Mouse (Mus musculus) limb, embryonic 10.5 days (tissue): ENCODE data around the gene Cks1b. TPM values are rescaled to one million over a fixed set of nuclear protein-coding genes. Genes with fewer than 3 reads are reported as not detected.

Experiments used
- DNase-seq: peaks from one replicate; pipeline ENCODE4 v3.0.0-alpha.2; 2017; ENCODE audit warnings: low spot score
- H3K27ac ChIP-seq: fragments of 300-500 bp; sonication (generic); 2 replicates; pipeline ENCODE4 v1.5.1; 2016; ENCODE audit warnings: mild to moderate bottlenecking
- H3K27me3 ChIP-seq: fragments of 300-500 bp; sonication (generic); 2 replicates; pipeline ENCODE4 v1.6.1; 2016; ENCODE audit warnings: low read depth, mild to moderate bottlenecking; ENCODE audit not compliant: poor library complexity, severe bottlenecking
- H3K36me3 ChIP-seq: fragments of 300-500 bp; sonication (generic); 2 replicates; pipeline ENCODE4 v1.6.1; 2016; ENCODE audit warnings: mild to moderate bottlenecking, moderate library complexity
- H3K4me1 ChIP-seq: fragments of 300-500 bp; sonication (generic); 2 replicates; pipeline ENCODE4 v1.6.1; 2016
- H3K4me3 ChIP-seq: fragments of 300-500 bp; sonication (generic); 2 replicates; pipeline ENCODE4 v1.5.1; 2016; ENCODE audit warnings: mild to moderate bottlenecking, moderate library complexity
- H3K9me3 ChIP-seq: fragments of 300-500 bp; sonication (generic); replicated peaks from 2 replicates; pipeline ENCODE4 v1.6.1; 2016; ENCODE audit warnings: mild to moderate bottlenecking
- WGBS: fragments of 180-500 bp; shearing (Covaris S2); methylation state at CpG from one replicate; pipeline ENCODE4 v1.1.7; 2016; 5-methylcytosine and 5-hydroxymethylcytosine counted together
- polyA plus RNA-seq: library from polyadenylated mRNA; unstranded; fragments of >200 nt; fragmentation: Nextera tagmentation; extraction: Ambion mirVana; gene quantifications from 2 replicates; pipeline ENCODE4 v1.2.1, GENCODE M21; 2016

Cks1b gene
- polyA plus RNA-seq, 1 experiment from 2014 or later = 898 TPM

DNA sequence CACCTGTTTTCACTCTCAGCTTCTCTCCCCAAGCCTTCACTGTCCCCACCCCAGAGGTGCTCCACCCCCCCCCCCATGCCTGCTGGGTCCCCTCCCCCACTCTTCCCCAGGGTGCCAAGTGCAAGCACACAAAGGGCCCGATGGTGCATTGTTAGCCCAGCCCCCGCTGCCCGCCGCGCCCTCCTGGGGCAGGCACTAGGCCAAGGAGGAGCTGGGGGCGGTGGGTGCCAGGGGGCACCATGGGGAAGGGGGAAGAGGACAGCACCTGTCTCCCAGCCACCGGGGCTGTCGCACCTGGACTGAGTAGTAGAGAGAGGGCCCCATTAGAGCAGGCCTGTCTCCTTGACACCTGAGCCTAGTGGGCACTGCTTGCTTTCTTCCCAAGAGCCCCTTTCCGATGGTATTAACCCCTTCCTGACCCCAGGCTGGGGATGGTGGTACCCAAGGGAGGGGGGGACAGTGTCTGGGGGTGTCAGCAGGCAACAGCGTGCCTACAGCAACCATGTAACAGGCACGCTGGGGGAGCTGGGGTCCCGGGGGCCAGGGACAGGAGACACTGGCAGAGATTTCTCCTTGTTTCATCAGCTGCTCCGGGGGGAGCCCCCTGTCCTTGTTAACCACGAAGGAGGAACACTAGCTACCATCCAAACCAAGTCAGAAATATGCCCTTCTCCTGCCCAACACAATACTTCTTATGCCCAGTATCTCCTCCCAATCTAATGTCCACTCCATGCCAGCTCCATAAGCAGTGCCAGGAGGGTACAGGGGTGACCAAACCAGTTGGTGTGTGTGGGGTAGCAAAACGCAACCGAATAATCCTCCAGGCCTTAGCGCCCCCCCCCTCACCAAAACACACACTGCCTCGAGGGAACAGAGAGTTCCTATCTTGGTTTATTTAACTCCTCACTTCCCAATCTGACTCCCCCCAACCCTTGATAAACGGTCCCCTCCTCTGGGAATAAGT lies 27.2 kb downstream of the Cks1b start:
- DNase-seq = no peak
- Histone ChIP-seq H3K36me3 (no peaks in the 10 kb centered on the region), H3K4me3 (peak overlapping the region; percentile 59), H3K9me3 (no peaks in the 10 kb centered on the region), H3K27me3 (peaks cover 44% of the 10 kb centered on the region), H3K4me1 (peaks cover 96% of the 10 kb centered on the region), H3K27ac (peak overlapping the region; percentile 88)
- WGBS = 14% methylated on average over 19 of the region's 19 CpGs

DNA sequence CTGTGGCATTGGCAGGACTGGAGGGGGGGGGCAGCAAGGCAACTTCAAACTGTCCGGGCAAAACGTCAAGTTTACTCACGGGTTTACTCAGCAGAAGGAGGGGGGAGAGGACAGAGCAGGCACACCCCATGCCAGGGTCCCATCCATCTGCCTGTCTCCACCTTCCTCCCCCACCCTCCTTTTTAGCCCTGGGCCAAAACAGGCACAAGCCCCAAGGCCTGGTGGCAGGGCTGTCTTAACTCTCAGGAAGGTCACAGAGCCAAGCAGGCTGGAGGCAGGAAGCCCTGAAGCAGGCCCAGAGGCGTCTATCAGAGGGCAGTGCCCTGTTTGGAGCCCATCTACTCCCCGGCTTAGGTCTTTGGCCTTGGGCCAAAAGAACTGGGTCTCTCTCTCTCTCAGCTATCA lies 28.1 kb downstream of the Cks1b start:
- WGBS = 55% methylated on average over 5 of the region's 5 CpGs
- Histone ChIP-seq H3K4me3 (no peak overlapping the region), H3K27me3 (peaks cover 51% of the 10 kb centered on the region), H3K27ac (peak overlapping the region; percentile 88), H3K9me3 (no peaks in the 10 kb centered on the region), H3K4me1 (peaks cover 96% of the 10 kb centered on the region), H3K36me3 (no peaks in the 10 kb centered on the region)
- no peak for DNase-seq

DNA sequence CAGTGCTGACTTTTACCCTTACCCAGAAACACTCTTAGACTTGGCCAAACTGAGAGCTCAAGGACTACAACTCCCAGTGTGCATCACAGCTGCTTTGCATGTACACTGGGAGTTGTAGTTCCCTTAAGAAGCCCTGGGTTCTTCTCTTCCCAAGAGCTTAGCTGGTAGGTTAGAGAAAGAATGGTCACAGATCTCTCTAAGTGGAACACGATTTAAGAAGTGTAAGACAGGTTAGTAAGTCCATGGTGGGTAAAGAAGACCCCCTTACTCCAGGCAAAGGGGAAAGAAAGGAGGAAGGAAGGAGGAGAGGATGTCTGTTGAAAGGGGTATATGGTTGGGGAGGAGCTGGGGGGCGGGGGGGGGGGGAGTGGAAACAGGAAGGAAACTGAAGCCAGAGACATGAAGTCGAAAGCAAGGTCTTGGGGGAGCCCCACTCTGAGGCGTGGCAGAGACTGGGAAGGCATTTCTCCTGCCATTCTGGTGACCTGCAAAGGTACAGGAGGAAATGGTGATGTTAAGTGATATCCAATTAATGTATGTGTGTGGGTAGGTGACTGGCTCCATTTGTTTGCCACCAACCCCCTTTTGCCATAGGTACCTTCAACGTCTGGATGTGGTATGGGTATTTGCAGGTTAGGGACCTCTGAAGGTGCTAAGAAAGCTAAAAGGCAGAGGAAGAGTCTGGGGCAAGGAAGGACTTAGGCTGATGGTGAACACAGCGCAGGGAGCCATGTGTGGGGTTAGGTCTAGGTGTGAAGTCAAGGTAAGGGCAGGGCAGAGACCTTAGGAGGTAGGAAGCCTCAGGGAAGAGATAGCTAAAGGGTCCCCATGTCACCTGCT lies 29.1 kb downstream of the Cks1b start:
- Histone ChIP-seq H3K4me1 (peaks cover 95% of the 10 kb centered on the region), H3K4me3 (no peak overlapping the region), H3K27ac (no peak overlapping the region), H3K36me3 (no peaks in the 10 kb centered on the region), H3K9me3 (no peaks in the 10 kb centered on the region), H3K27me3 (peaks cover 56% of the 10 kb centered on the region)
- 68% methylated on average over 6 of the region's 6 CpGs for WGBS
- DNase-seq = no peak

DNA sequence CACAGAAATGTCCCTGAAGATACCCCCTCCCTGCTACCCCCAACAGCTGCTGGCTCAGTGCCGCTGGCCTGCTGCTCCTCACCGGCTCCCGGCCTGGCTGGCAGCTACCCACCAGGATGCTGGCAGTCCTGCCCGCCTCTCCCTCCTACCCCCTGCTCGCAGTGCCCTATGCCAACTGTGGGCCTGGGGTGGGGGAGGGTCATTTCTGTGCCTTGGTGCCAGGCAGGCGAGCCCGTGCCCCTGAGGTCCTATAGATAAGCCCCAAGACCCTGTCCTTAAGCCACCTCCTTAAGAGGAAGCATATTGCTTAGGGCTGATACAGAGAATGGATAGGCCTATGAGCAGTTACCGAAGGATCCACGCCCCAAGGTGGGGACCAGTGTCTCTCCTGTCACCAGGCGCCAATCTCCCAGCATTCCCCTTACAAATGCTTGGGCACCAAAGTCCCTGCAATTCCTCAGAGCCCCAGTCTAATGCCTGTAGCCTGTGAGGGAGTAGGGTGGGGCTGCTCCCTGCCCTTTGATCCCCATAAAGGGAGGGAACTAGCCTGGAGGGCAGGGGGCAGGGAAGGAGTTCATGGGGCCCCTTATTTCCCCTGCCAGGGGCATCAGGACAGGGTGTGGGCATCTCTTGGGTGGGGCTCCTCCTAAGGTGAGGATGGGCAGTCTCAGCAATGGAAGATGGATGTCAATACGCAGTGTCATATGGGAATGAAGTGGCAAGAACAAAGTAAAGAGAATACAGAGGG lies 29.9 kb downstream of the Cks1b start:
- Histone ChIP-seq H3K4me3 (no peak overlapping the region), H3K4me1 (peaks cover 87% of the 10 kb centered on the region), H3K27me3 (peaks cover 56% of the 10 kb centered on the region), H3K9me3 (no peaks in the 10 kb centered on the region), H3K27ac (no peak overlapping the region), H3K36me3 (no peaks in the 10 kb centered on the region)
- no peak for DNase-seq
- 69% methylated on average over 11 of the region's 11 CpGs for WGBS

DNA sequence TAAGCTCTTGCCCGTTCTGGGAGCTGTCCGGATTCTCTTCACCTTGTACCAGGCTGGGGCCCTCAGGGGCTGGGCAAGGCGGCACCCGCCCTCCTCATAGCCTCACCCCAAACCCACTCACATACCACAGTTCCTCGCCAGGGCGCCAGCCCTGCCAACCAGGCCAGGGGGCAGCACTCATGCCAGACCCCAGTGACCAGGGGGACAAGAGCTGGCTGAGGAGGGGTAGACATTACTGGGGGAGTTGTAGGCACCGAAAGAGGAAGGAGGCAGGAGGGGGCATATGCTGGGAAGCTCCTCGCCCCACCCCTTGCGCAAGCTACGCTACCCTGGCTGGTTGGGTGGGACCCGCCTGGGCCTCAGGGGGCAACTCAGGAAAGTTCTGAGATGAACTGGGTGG lies 30.6 kb downstream of the Cks1b start:
- Histone ChIP-seq H3K4me3 (no peak overlapping the region), H3K4me1 (peaks cover 80% of the 10 kb centered on the region), H3K36me3 (no peaks in the 10 kb centered on the region), H3K27me3 (peaks cover 49% of the 10 kb centered on the region), H3K9me3 (no peaks in the 10 kb centered on the region), H3K27ac (no peak overlapping the region)
- no peak for DNase-seq
- 73% methylated on average over 11 of the region's 11 CpGs for WGBS

DNA sequence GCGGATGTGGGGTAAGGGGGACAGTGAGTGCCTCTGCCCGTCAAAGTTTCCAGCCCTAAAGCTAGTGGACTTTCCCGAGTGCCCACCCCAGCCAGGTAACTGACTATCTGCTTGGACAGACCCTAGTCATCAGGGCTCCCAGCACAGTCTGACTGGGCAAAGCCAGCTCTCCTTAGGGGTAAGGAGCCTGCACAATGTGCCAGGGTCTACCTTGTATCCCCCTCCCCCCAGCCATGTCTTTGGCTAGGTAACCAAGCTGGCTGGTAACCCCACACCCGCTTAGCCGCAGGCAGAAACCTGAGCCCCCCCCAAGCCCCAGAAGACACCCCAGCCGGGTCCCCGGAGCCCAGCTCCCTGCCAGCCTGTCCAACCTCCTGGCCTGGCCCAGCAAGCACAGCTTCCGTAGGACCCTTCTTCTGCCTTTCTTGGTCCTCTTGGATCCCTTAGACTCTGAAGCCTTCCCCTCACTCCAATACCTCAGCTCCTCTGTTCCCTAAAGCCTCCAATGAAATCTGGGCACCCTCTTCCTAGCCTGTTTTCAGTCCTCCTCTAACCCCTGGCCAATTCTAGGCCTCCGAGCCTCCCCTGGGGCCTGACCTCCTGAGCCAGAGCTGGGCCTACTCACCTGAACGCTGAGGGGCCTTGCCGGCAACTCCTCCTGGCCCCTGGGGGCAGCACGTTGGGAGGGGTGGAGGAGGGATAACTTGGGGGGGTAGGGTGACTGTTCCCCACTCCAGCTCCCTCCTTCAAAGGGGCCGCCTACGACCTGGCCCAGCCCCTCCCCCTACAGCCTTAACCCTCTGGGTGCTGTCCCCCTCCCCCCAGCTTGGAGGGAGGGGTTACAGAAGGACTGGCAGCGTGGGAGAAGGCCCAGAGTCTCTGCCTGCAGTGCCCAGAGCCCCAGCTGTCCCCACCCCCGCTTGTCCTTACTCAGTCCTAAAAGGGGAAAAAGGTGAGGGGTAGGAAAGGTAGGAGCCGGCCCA lies 31.5 kb downstream of the Cks1b start:
- H3K36me3 ChIP-seq = no peaks in the 10 kb centered on the region
- DNase-seq = no peak
- H3K27ac ChIP-seq = peak overlapping the region; percentile 54; the same call in 1 of the 2 replicates
- H3K27me3 ChIP-seq = peaks cover 40% of the 10 kb centered on the region
- WGBS = 53% methylated on average over 17 of the region's 17 CpGs
- no peaks in the 10 kb centered on the region for H3K9me3 ChIP-seq
- H3K4me3 ChIP-seq = peak overlapping the region; percentile 16; the same call in 1 of the 2 replicates
- H3K4me1 ChIP-seq = peaks cover 71% of the 10 kb centered on the region

DNA sequence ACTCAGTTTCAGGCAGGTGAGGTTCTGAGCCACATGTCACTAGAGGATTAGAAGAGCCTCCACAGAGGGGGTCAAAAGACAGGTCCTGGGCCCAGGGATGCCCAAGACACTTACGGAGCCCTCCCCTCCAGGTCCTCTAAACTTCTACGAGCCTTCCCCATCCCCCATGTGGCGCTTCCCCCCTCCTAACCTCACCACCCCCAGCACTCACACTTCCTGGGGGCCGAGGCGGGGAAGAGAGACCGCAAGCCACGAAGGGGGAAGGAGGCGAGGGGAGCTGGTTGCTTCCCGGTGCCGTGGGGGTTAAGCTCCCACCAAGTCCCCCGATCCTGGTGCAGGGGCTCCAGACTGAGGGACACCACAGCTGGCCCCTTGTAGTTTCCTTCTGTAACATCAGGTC lies 32.7 kb downstream of the Cks1b start:
- Histone ChIP-seq H3K36me3 (no peaks in the 10 kb centered on the region), H3K9me3 (no peaks in the 10 kb centered on the region), H3K27ac (peak overlapping the region; percentile 54; the same call in 1 of the 2 replicates), H3K4me1 (peaks cover 58% of the 10 kb centered on the region), H3K4me3 (no peak overlapping the region), H3K27me3 (peaks cover 28% of the 10 kb centered on the region)
- DNase-seq = no peak
- WGBS = 39% methylated on average over 11 of the region's 11 CpGs

DNA sequence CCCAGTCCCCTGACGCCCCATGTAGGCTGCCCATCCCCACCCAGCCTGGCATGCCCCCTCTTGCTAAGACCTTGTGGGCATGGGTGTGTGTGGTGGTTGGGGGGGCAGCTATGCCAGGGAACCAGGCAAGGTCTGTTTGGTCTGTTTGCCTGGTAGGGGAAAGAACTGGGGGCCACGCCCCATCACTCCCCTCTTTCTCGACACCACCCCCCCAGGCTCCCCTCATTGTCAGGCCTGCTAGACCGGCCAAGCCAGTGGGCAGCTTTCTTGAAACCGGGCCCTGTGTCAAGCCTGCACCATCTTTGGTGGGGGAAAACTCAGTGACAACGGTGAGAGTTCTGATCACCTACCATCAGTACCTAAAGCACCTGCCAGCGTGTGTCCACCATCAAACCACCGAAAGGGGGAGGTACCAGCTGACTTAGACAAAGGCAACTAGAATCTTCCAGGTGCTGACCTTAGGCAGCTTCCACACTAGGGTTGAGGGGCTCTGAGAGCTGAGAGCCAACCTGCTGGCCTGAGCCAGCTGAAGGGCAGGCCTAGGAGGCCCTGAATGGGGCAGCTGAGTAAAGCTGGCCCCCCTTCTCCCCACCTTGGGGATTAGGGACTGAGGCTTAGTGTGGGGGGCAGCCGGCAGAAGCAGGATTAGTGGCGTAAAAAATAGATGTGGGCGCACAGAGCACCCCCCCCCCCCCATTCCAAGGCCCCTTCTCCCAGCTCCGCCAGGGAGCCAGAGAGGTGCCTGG lies 33.7 kb downstream of the Cks1b start:
- Histone ChIP-seq H3K4me3 (no peak overlapping the region), H3K36me3 (no peaks in the 10 kb centered on the region), H3K27me3 (peaks cover 21% of the 10 kb centered on the region; the same call in 1 of the 2 replicates), H3K27ac (peak overlapping the region; percentile 54; the same call in 1 of the 2 replicates), H3K4me1 (peaks cover 55% of the 10 kb centered on the region), H3K9me3 (no peaks in the 10 kb centered on the region)
- DNase-seq = no peak
- WGBS = 78% methylated on average over 12 of the region's 12 CpGs

DNA sequence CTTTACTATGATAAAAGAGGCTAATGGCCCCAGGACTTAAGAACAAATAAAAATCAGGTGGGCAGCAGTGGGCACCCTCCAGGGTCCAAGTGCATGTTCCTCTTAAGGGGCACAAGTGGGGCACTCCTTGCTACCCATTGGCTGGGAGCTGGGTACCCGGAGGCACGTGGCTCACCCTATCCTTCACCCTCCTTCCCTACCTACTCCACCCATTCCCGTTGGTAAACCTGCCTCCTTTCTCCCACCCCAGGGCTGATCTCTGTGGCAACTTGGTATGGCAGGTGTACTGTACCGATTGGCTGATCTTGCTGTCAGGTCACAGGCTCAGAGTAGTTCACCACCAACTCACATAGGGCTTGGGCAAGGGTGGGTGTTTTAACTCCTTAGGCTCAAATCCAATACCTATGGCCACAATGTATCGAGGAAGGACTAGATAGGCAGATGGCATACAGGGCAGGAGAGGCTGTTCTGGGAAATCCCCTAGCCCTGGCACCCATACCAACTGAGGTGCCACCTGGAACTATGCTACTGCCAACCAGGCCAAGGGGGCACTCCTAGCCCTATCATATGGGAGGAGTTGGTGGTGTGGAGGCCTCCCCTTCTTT lies 34.4 kb downstream of the Cks1b start:
- Histone ChIP-seq H3K27me3 (peaks cover 18% of the 10 kb centered on the region; the same call in 1 of the 2 replicates), H3K36me3 (no peaks in the 10 kb centered on the region), H3K9me3 (no peaks in the 10 kb centered on the region), H3K27ac (no peak overlapping the region), H3K4me1 (peaks cover 55% of the 10 kb centered on the region), H3K4me3 (no peak overlapping the region)
- DNase-seq = no peak
- WGBS = 87% methylated on average over 5 of the region's 5 CpGs

DNA sequence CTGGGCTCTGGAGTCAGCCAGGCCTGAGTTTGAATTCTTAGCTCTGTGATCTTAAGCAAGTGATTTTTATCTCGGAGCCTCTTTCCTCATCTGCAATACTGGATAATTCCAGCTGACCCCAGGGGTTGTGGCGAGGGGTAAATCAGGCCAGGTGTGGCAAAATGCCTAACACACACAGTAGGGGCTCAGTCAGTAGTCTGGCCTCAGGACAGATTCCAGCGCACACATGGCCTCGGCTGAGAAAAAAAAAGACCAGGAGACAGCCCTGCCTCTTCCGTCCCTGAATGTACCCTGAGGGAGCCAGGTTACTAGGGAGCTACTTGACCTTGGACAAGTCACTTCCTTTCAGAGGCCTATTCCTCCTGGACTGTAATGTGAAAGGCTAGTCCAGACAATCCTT lies 35.2 kb downstream of the Cks1b start:
- Histone ChIP-seq H3K36me3 (no peaks in the 10 kb centered on the region), H3K27me3 (peaks cover 18% of the 10 kb centered on the region; the same call in 1 of the 2 replicates), H3K4me3 (no peak overlapping the region), H3K27ac (no peak overlapping the region), H3K9me3 (no peaks in the 10 kb centered on the region), H3K4me1 (peaks cover 55% of the 10 kb centered on the region)
- 78% methylated on average over 5 of the region's 5 CpGs for WGBS
- DNase-seq = no peak
